Mouse (Mus musculus) neural tube, embryonic 15.5 days (tissue): ENCODE measurements around the gene Fam19a2. TPM values are rescaled to one million over a fixed set of nuclear protein-coding genes. Genes with fewer than 3 reads are reported as not detected.

Source experiments
- ATAC-seq: fragments of 200-750 bp; cut with Nextera tagmentation; 2 replicates; pipeline ENCODE4 v1.8.0; 2017; ENCODE audit warnings: mild to moderate bottlenecking, moderate TSS enrichment, moderate library complexity; ENCODE audit not compliant: low FRiP score
- H3K27ac ChIP-seq: fragments of 300-500 bp; sonication (generic); replicated peaks from 2 replicates; pipeline ENCODE4 v1.5.1; 2015; ENCODE audit warnings: mild to moderate bottlenecking, inconsistent platforms
- H3K27me3 ChIP-seq: fragments of 300-500 bp; sonication (generic); replicated peaks from 2 replicates; pipeline ENCODE4 v1.6.1; 2015; ENCODE audit warnings: inconsistent platforms
- H3K36me3 ChIP-seq: fragments of 300-500 bp; sonication (generic); 2 replicates; pipeline ENCODE4 v1.6.1; 2015; ENCODE audit warnings: inconsistent platforms
- H3K4me1 ChIP-seq: fragments of 300-500 bp; sonication (generic); 2 replicates; pipeline ENCODE4 v1.6.1; 2015; ENCODE audit warnings: inconsistent platforms
- H3K4me2 ChIP-seq: fragments of 300-500 bp; sonication (generic); 2 replicates; pipeline ENCODE4 v1.6.1; 2015; ENCODE audit warnings: inconsistent platforms, mild to moderate bottlenecking, moderate library complexity
- H3K4me3 ChIP-seq: fragments of 300-500 bp; sonication (generic); replicated peaks from 2 replicates; pipeline ENCODE4 v1.5.1; 2015; ENCODE audit warnings: mild to moderate bottlenecking, inconsistent platforms
- H3K9ac ChIP-seq: fragments of 300-500 bp; sonication (generic); replicated peaks from 2 replicates; pipeline ENCODE4 v1.6.1; 2015; ENCODE audit warnings: mild to moderate bottlenecking, inconsistent platforms
- H3K9me3 ChIP-seq: fragments of 300-500 bp; sonication (generic); replicated peaks from 2 replicates; pipeline ENCODE4 v1.6.1; 2016; ENCODE audit warnings: inconsistent platforms
- WGBS: fragments of 180-500 bp; shearing (Covaris S2); methylation state at CpG from one replicate; pipeline ENCODE4 v1.1.7; 2015; ENCODE audit warnings: mixed read lengths; 5-methylcytosine and 5-hydroxymethylcytosine counted together
- polyA plus RNA-seq: library from polyadenylated mRNA; unstranded; fragments of >200 nt; fragmentation: Nextera tagmentation; extraction: Ambion mirVana; gene quantifications from 2 replicates; pipeline ENCODE4 v1.2.1, GENCODE M21; 2015

Gene Fam19a2
- polyA plus RNA-seq, 1 experiment from 2014 or later, result 47.1 TPM

DNA sequence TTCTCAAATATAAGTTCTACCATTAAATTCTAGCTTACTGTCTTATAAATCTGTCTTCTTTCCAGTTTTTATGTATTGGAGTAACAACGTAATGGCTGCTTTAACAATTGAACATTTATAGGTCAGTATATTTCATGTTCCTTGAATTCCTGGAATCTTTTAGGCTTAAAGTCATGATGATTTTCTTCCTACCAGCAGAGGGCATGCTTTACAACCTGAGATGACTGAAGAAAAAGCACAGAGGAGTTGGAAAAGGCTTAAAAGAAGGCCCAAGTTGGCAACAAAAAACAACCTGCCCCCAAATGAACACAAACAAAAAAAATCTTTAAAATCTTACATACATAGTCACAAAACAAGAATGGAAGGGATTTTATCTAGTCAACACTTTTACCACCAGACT is 193.0 kb downstream of the Fam19a2 start:
- ATAC-seq, result no peak
- no peak overlapping the region for H3K9ac ChIP-seq
- no peak overlapping the region for H3K4me3 ChIP-seq
- H3K9me3 ChIP-seq, result no peaks in the 10 kb centered on the region
- no peaks in the 10 kb centered on the region for H3K4me1 ChIP-seq
- H3K36me3 ChIP-seq, result no peaks in the 10 kb centered on the region
- WGBS, result 77% methylated on average over 1 of the region's 1 CpGs
- H3K4me2 ChIP-seq, result no peak overlapping the region
- H3K27ac ChIP-seq, result no peak overlapping the region
- H3K27me3 ChIP-seq, result no peaks in the 10 kb centered on the region

DNA sequence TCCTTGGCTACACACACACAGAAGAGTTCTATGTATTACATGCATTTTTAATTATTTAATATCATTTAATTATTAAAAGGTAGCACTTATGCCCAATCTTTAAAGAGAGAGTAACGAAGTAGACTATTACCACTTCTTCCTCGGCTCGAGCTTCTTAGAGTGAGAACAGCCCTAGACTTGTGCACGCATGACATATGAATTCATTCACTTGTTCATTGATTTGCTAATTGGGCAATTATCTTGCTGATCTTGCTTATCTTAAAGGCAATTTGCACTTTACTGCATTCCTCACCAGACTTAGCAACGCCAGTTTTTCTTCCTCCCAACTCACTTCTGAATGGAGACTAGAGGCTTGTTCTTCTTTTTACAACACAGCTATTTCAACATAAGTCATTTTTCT is 196.7 kb downstream of the Fam19a2 start:
- Histone ChIP-seq H3K36me3 (no peaks in the 10 kb centered on the region), H3K4me3 (no peak overlapping the region), H3K4me1 (no peaks in the 10 kb centered on the region), H3K27ac (no peak overlapping the region), H3K9me3 (no peaks in the 10 kb centered on the region), H3K27me3 (no peaks in the 10 kb centered on the region), H3K4me2 (no peak overlapping the region), H3K9ac (no peak overlapping the region)
- 58% methylated on average over 5 of the region's 5 CpGs for WGBS
- no peak for ATAC-seq

DNA sequence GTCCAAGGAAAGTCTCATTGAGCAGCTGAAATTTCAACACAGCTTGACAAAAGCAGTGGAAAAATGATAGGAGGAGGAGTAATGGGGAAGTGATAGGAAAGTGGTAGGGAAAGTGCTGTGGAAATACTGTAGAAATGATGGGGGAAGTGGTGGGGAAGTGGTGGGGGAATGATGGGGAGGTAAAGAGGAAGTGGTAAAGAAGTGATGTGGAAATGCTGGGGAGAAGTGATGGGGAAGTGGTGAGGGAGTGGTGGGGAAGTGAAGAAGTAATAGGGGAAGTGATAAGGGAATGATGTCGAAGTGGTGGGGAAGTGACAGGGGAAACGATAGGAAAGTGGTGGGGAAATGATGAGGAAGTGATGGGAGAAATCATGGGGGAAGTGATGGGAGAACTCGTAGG is 198.5 kb downstream of the Fam19a2 start:
- H3K27me3 ChIP-seq, result no peaks in the 10 kb centered on the region
- no peaks in the 10 kb centered on the region for H3K9me3 ChIP-seq
- no peak for ATAC-seq
- H3K36me3 ChIP-seq, result no peaks in the 10 kb centered on the region
- no peaks in the 10 kb centered on the region for H3K4me1 ChIP-seq
- H3K4me2 ChIP-seq, result no peak overlapping the region
- no peak overlapping the region for H3K9ac ChIP-seq
- 98% methylated on average over 3 of the region's 3 CpGs for WGBS
- H3K4me3 ChIP-seq, result no peak overlapping the region
- no peak overlapping the region for H3K27ac ChIP-seq

DNA sequence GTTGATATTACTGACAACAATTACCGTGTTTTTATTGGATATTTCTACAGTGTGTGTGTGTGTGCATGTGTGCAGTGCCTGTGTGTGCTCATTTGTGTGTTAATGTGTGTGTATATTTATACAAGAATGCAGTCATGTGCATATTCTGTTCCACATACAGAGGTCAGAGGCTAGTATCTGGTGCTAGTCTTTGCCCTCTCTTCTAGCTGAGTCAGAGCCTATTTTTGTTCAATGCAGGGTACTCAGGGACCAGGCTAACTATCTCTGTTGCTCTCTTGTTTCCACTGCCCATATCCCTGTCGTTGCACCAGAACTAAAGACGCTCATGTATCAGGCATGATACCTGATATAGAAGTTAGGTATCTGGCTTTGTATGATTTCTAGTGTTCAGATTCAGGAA is 251.0 kb downstream of the Fam19a2 start:
- no peak for ATAC-seq
- 88% methylated on average over 3 of the region's 3 CpGs for WGBS
- H3K9ac ChIP-seq, result no peak overlapping the region

DNA sequence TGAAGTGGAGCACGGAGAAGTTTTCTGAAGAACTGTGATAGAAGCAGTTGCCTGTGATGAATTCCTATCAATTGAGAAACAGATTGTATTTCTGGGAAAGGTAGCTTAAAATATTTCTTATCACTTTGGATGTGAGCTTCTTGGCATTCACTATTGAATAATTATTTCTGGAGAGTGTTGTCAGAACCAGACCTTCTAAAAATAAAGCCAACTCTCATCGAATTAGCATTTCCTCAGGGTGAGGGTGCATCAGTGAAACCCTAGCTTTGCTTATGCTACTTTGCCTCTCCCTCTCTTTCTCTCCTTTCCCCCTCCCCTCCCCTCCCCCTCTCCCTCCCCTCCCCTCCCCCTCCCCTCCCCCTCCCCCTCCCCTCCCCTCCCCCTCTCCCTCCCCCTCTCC is 256.8 kb downstream of the Fam19a2 start:
- H3K4me2 ChIP-seq, result no peak overlapping the region
- H3K4me1 ChIP-seq, result no peaks in the 10 kb centered on the region
- ATAC-seq, result no peak
- H3K4me3 ChIP-seq, result no peak overlapping the region
- H3K9ac ChIP-seq, result no peak overlapping the region
- peaks cover 9% of the 10 kb centered on the region; the same call in 1 of the 2 replicates for H3K9me3 ChIP-seq
- WGBS, result 90% methylated on average over 2 of the region's 2 CpGs
- no peak overlapping the region for H3K27ac ChIP-seq
- no peaks in the 10 kb centered on the region for H3K36me3 ChIP-seq
- H3K27me3 ChIP-seq, result no peaks in the 10 kb centered on the region

More for the DNA sequence above, 251.0 kb downstream of the Fam19a2 start:
- H3K4me3 ChIP-seq, result no peak overlapping the region
- H3K27me3 ChIP-seq, result no peaks in the 10 kb centered on the region
- H3K4me1 ChIP-seq, result no peaks in the 10 kb centered on the region
- no peak overlapping the region for H3K4me2 ChIP-seq
- no peaks in the 10 kb centered on the region for H3K36me3 ChIP-seq
- H3K9me3 ChIP-seq, result no peaks in the 10 kb centered on the region
- no peak overlapping the region for H3K27ac ChIP-seq

DNA sequence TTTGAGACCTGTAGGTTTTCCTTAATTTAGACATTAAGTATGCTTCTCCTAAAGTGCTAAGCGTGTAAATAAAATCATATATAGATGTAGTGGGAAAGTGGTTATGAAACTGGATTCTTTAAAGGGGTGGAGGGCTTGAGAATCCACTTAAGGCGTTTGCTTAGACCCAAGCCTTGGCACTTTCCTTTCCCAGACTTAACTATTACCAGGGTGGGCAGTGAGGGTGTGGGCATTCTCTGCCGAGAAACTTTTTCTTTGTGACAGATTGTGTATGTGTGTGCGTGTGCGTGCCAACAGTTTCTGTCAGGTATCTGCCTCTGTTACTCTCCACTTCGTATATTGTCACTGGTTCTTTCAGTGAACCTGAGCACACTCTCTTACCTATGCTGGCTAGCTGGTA is 257.4 kb downstream of the Fam19a2 start:
- Histone ChIP-seq H3K27me3 (no peaks in the 10 kb centered on the region), H3K27ac (no peak overlapping the region), H3K36me3 (no peaks in the 10 kb centered on the region), H3K4me1 (no peaks in the 10 kb centered on the region; the same call in 1 of the 2 replicates), H3K4me3 (no peak overlapping the region), H3K4me2 (no peak overlapping the region), H3K9me3 (peaks cover 9% of the 10 kb centered on the region; the same call in 1 of the 2 replicates), H3K9ac (no peak overlapping the region)
- WGBS, result 96% methylated on average over 6 of the region's 6 CpGs
- ATAC-seq, result no peak

DNA sequence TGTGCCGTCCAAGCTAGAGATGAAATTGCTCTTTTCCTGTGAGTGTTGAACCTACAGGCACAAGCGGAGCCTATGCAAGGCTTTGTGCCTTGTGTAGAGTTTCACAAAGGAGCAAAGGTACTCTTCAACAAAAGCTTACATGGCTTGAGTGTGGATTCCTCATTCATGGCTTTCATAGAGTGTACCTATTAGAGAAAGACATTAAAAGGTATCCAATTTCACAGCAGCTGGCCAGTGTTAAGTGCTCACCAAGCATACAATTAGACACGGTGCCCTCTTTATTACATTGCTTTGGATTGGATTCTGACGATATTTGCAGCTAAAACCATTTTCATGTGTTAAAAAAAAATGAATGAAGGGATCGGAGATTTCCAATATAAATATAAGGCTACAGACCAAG is 261.6 kb downstream of the Fam19a2 start:
- Histone ChIP-seq H3K36me3 (no peaks in the 10 kb centered on the region), H3K4me3 (no peak overlapping the region), H3K4me2 (no peak overlapping the region), H3K27ac (no peak overlapping the region), H3K9ac (no peak overlapping the region), H3K9me3 (peaks cover 9% of the 10 kb centered on the region; the same call in 1 of the 2 replicates), H3K27me3 (no peaks in the 10 kb centered on the region), H3K4me1 (no peaks in the 10 kb centered on the region; the same call in 1 of the 2 replicates)
- no peak for ATAC-seq
- WGBS, result 60% methylated on average over 5 of the region's 5 CpGs

DNA sequence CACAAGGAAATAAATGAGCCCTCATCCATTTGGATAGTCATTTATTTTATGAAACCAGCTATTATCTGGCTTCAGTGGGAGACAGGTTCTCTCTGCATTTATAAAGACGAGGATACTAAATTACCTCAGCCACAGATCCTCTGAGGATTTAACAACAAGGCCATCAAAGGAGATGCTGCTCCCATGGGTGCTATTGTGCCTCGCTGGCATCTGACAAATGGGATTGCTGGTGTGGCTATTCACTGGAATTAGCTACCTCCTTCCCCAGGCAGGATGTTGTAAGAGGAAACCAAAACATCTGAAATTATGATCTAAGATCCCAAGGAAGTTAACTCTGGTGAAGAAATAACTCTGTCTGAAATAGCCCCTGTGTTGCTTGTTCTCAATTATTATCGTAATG is 262.3 kb downstream of the Fam19a2 start:
- H3K36me3 ChIP-seq, result no peaks in the 10 kb centered on the region
- H3K4me2 ChIP-seq, result no peak overlapping the region
- no peaks in the 10 kb centered on the region; the same call in 1 of the 2 replicates for H3K4me1 ChIP-seq
- no peak overlapping the region for H3K4me3 ChIP-seq
- no peak overlapping the region for H3K27ac ChIP-seq
- H3K9ac ChIP-seq, result no peak overlapping the region
- no peak for ATAC-seq
- WGBS, result 35% methylated on average over 3 of the region's 3 CpGs
- no peaks in the 10 kb centered on the region for H3K27me3 ChIP-seq
- H3K9me3 ChIP-seq, result peaks cover 9% of the 10 kb centered on the region; the same call in 1 of the 2 replicates

DNA sequence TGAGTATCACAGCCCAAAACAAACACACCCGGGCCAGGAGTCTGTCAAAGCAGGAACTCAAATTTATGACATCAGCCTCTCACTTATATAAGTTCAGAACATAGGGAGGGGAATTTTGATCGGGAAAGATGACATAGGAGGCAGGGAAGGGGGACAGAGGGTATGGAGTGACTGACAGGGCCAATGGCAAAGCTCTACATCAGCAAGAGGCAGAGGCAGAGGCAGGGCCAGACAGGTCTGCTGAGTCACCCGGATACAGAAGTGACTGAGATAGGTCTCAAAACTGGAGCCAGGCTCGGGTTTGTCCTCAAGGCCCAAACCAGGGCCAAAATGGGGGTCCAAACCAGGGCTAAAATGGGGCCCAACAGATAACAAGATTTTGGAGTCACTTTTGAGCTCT is 272.3 kb downstream of the Fam19a2 start:
- Histone ChIP-seq H3K9me3 (no peaks in the 10 kb centered on the region), H3K27ac (no peak overlapping the region), H3K4me2 (no peak overlapping the region), H3K4me3 (no peak overlapping the region), H3K9ac (no peak overlapping the region), H3K27me3 (no peaks in the 10 kb centered on the region), H3K4me1 (no peaks in the 10 kb centered on the region), H3K36me3 (no peaks in the 10 kb centered on the region)
- ATAC-seq, result no peak
- WGBS, result 74% methylated on average over 4 of the region's 4 CpGs

DNA sequence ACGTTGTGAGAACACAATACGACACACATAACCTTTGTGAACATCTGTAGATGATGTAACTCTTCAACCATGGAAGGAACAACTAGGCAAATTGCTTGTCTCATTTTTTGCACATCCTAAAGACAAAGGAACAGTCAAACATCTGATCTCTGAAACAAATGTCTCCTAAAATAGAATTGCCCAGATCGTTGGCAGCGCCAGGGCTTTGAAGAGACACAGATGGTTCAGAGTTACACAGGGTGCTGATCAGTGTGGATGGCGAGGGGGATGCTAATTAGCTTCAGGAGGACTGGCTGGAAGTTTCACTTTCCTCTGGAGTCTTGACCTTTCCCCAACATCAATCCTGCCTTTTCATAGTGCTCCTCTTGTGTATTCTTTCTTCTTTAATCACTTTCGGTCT is 284.6 kb downstream of the Fam19a2 start:
- no peak for ATAC-seq
- H3K4me1 ChIP-seq, result no peaks in the 10 kb centered on the region
- WGBS, result 79% methylated on average over 6 of the region's 6 CpGs
- H3K4me2 ChIP-seq, result no peak overlapping the region
- no peaks in the 10 kb centered on the region for H3K27me3 ChIP-seq
- no peak overlapping the region for H3K4me3 ChIP-seq
- H3K9ac ChIP-seq, result no peak overlapping the region
- no peak overlapping the region for H3K27ac ChIP-seq
- no peaks in the 10 kb centered on the region for H3K9me3 ChIP-seq
- no peaks in the 10 kb centered on the region for H3K36me3 ChIP-seq

DNA sequence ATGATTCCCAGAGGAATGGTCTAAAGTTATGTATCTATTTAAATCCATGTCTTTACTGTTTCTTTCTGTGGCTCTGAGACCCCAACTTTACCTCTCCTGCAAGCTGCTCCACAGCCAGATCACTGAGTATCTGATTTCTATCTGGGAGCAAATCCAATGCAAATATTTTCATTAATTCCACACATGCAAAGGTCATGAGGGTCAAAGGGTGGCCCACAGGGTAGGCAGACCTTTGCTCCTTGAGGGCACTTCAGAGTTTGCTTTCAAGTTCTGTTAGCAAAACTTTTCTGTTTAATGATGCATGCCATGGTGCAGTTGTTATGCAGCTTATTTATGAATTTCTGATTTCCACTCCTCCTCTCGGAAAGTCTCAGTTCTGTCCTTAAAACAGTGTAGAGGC is 303.9 kb downstream of the Fam19a2 start:
- no peak overlapping the region for H3K4me3 ChIP-seq
- 87% methylated on average over 1 of the region's 1 CpGs for WGBS
- H3K9ac ChIP-seq, result no peak overlapping the region

DNA sequence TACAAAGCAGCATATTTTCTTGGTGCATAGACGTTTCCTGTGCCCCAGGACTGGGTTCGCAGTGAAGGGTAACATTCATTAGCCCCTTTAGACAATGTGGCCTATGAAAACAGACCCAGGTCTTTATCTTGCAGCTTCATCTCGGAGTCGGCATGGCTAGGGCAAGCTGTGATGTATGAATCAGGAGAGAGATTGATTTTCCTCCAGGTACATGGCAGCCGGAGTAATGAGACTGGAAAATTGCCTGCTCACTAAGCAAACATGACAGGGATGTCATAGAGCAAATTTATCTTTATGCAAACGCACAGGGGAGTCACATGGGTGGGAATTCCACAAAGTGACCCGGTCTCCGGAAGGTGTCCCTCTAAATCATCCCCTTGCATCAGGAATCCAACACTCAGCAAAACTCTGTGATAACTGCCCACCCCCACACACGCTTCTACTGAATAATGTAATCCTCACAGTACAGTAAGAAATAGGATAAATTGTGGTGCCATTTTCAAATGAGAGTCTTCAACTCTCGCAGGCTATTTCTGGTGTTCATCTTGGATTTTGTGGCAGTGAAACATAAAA is 306.9 kb downstream of the Fam19a2 start:
- no peak for ATAC-seq
- no peak overlapping the region for H3K4me2 ChIP-seq
- no peak overlapping the region for H3K27ac ChIP-seq
- H3K27me3 ChIP-seq, result no peaks in the 10 kb centered on the region
- no peaks in the 10 kb centered on the region for H3K36me3 ChIP-seq
- H3K9me3 ChIP-seq, result no peaks in the 10 kb centered on the region
- no peak overlapping the region for H3K4me3 ChIP-seq
- H3K4me1 ChIP-seq, result 0 out of 2 replicates have a peak, but pooled peaks cover 5% of the 10 kb centered on the region
- H3K9ac ChIP-seq, result no peak overlapping the region
- WGBS, result 68% methylated on average over 10 of the region's 10 CpGs

More for the DNA sequence above, 303.9 kb downstream of the Fam19a2 start:
- no peak overlapping the region for H3K4me2 ChIP-seq
- H3K27me3 ChIP-seq, result no peaks in the 10 kb centered on the region
- no peak overlapping the region for H3K27ac ChIP-seq
- no peaks in the 10 kb centered on the region for H3K36me3 ChIP-seq
- ATAC-seq, result no peak
- 0 out of 2 replicates have a peak, but pooled peaks cover 5% of the 10 kb centered on the region for H3K4me1 ChIP-seq
- H3K9me3 ChIP-seq, result no peaks in the 10 kb centered on the region
